Mouse (Mus musculus) limb, embryonic 15.5 days (tissue): ENCODE results near the gene Cgrrf1. TPM values are rescaled to one million over a fixed set of nuclear protein-coding genes. Genes with fewer than 3 reads are reported as not detected.

ENCODE experiments used
- ATAC-seq: fragments of 200-750 bp; cut with Nextera tagmentation; 2 replicates; pipeline ENCODE4 v1.8.0; 2017; ENCODE audit warnings: low read depth, moderate TSS enrichment; ENCODE audit not compliant: insufficient number of reproducible peaks, low FRiP score, low TSS enrichment
- H3K27ac ChIP-seq: fragments of 300-500 bp; sonication (generic); 2 replicates; pipeline ENCODE4 v1.5.1; 2015; ENCODE audit warnings: moderate library complexity, mild to moderate bottlenecking, inconsistent platforms
- H3K27me3 ChIP-seq: fragments of 300-500 bp; sonication (generic); 2 replicates; pipeline ENCODE4 v1.6.1; 2015; ENCODE audit warnings: inconsistent platforms
- H3K36me3 ChIP-seq: fragments of 300-500 bp; sonication (generic); 2 replicates; pipeline ENCODE4 v1.6.1; 2015; ENCODE audit warnings: inconsistent platforms
- H3K4me1 ChIP-seq: fragments of 300-500 bp; sonication (generic); 2 replicates; pipeline ENCODE4 v1.6.1; 2015; ENCODE audit warnings: inconsistent platforms
- H3K4me2 ChIP-seq: fragments of 300-500 bp; sonication (generic); 2 replicates; pipeline ENCODE4 v1.6.1; 2015; ENCODE audit warnings: mild to moderate bottlenecking, inconsistent platforms
- H3K4me3 ChIP-seq: fragments of 300-500 bp; sonication (generic); 2 replicates; pipeline ENCODE4 v1.5.1; 2015; ENCODE audit warnings: mild to moderate bottlenecking, inconsistent platforms
- H3K9ac ChIP-seq: fragments of 300-500 bp; sonication (generic); 2 replicates; pipeline ENCODE4 v1.6.1; 2015; ENCODE audit warnings: inconsistent platforms
- H3K9me3 ChIP-seq: fragments of 300-500 bp; sonication (generic); 2 replicates; pipeline ENCODE4 v1.6.1; 2016; ENCODE audit warnings: inconsistent platforms
- WGBS: fragments of 180-500 bp; shearing (Covaris S2); methylation state at CpG from one replicate; pipeline ENCODE4 v1.1.7; 2015; 5-methylcytosine and 5-hydroxymethylcytosine counted together
- polyA plus RNA-seq: library from polyadenylated mRNA; unstranded; fragments of >200 nt; fragmentation: Nextera tagmentation; extraction: Ambion mirVana; gene quantifications from 2 replicates; pipeline ENCODE4 v1.2.1, GENCODE M21; 2015

Gene Cgrrf1
- polyA plus RNA-seq, 1 experiment from 2014 or later: 21.0 TPM

DNA sequence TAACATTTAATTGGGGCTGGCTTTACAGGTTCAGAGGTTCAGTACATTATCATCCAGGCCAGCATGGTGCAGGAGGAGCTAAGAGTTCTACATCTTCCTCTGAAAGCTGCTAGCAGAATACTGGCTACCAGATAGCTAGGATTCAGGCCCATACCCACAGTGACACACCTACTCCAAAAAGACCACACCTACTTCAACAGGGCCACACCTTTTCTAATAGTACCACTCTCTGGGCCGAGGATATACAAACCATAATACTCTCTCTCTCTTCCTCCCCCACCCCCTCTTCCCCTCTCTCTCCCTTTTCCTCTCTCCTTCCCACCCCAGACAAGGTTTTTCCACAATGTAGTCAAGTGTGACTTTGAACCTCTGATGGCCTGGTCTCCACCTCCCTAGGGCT lies 4.5 kb upstream of the Cgrrf1 start:
- H3K36me3 ChIP-seq: no peaks in the 10 kb centered on the region
- ATAC-seq: no peak
- no peak overlapping the region for H3K27ac ChIP-seq
- 0 out of 2 replicates have a peak, but pooled peaks cover 6% of the 10 kb centered on the region for H3K27me3 ChIP-seq
- H3K9me3 ChIP-seq: no peaks in the 10 kb centered on the region
- 61% methylated on average over 1 of the region's 1 CpGs for WGBS
- no peak overlapping the region for H3K9ac ChIP-seq
- no peak overlapping the region for H3K4me3 ChIP-seq
- H3K4me1 ChIP-seq: peaks cover 4% of the 10 kb centered on the region; the same call in 1 of the 2 replicates
- H3K4me2 ChIP-seq: no peak overlapping the region

DNA sequence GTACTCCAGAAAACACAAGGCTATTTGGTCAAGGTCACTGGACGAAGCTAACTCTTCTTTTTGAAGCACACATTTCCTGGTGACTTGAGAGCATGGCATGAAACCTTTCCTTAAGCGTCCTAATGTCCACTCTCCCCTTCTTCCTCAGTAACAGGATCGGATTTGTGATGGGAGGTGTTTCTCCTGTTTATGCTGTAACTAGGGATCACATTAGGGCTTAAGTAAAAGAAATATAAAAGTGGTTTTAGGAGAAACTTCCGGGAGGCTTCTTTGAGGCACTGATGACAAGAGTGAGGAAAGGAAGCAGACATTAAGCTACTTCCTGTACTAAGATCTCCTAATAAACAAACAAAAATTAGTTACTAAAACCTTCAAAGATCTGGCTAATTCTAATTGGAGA lies 630 bp upstream of the Cgrrf1 start:
- H3K4me1 ChIP-seq: peaks cover 9% of the 10 kb centered on the region
- H3K27me3 ChIP-seq: no peaks in the 10 kb centered on the region
- H3K4me3 ChIP-seq: peak overlapping the region; percentile 75
- H3K36me3 ChIP-seq: no peaks in the 10 kb centered on the region
- peak overlapping the region; percentile 71 for H3K9ac ChIP-seq
- H3K9me3 ChIP-seq: no peaks in the 10 kb centered on the region
- H3K27ac ChIP-seq: no peak overlapping the region
- WGBS: 3% methylated on average over 4 of the region's 4 CpGs
- no peak for ATAC-seq
- H3K4me2 ChIP-seq: peak overlapping the region; percentile 86

DNA sequence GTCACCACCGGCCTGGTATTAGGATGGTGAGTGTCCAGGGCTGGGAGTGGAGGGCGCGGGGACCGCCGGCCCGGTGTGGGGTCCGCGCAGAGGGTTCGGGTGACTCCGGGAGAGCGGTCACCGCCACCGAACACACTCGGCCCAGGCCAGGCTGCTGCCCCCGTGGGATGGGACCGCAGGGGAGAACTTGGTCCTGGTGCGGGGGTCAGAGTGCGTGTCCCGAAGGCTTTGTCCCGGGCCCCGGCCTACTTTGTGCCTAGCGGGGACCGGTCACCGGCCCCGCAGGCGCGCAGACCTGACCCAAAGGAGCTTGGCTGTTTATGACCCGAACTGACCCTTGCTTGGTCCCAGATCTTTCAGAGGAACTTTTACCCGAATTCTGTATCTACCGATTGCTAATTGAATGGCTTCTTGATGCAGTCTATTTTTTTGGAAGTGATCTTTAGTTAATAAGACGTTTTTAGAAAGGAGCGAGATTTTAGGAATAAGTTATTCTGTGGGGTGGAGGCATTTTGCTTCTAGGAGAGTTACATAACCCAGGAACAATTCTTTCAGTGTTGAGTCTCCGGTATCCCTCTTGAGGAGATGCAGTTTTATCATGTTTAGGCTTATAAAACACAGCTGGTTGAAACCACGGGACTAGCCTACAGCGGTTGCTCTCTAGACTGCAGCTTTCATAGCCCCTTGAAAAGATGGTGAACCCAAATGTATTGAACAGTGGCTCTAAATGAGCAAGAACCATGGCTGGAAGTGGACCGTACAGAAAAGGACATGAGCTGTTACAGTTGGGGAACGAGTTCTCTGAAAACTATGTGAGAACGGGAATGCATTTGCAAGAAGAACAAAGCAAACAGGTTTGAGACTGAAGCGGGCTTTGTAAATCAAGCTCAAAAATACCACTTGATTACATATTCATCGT lies 688 bp downstream of the Cgrrf1 start:
- Histone ChIP-seq H3K36me3 (no peaks in the 10 kb centered on the region), H3K4me2 (peak overlapping the region; percentile 86), H3K9me3 (no peaks in the 10 kb centered on the region), H3K4me1 (peaks cover 9% of the 10 kb centered on the region), H3K27me3 (no peaks in the 10 kb centered on the region), H3K4me3 (peak overlapping the region; percentile 75), H3K9ac (peak overlapping the region; percentile 71), H3K27ac (peak overlapping the region; percentile 67)
- ATAC-seq: no peak; the same call in 1 of the 2 replicates
- WGBS: 5% methylated on average over 40 of the region's 40 CpGs

DNA sequence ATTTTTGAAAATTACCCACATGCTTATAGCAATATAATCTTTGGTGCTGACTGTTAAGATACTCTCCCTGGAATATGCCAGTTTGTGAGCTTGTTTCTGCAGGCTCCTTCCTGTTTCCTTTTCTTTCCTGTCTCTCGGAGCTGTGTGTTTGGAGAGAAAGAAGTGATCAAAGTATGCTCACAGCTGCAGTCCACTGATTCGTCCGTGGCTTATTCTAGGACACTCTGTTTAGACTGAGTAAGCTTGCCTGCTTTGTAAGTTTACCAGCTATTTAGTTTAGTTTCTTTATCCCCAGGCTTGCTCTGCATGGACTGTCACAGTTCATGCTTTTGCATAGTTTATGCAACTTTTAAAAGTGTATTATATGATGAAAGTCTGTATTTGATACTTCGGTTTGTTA lies 7.4 kb downstream of the Cgrrf1 start:
- Histone ChIP-seq H3K4me3 (no peak overlapping the region), H3K27ac (no peak overlapping the region), H3K9me3 (no peaks in the 10 kb centered on the region), H3K4me1 (no peaks in the 10 kb centered on the region), H3K27me3 (no peaks in the 10 kb centered on the region), H3K4me2 (no peak overlapping the region), H3K9ac (no peak overlapping the region), H3K36me3 (peaks cover 20% of the 10 kb centered on the region)
- WGBS: 59% methylated on average over 4 of the region's 4 CpGs
- ATAC-seq: no peak

DNA sequence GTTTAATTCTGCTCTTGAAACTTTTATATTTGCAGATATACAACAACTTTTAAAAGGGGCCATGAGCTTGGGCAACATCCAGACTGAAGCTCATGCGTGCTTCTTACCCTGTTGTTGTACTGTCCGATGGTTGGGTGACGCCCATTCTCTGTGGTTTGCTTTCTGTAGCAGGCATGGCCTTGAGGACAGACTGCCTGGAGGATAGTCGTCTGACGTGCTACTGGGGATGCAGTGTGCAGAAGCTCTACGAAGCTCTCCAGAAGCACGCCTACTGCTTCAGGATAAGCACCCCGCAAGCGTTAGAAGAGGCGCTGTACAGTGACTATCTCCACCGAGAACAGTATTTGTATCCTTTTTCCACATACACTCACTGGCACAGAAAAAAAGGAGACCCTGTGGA lies 13.8 kb downstream of the Cgrrf1 start:
- no peak for ATAC-seq
- Histone ChIP-seq H3K36me3 (peaks cover 38% of the 10 kb centered on the region), H3K27ac (no peak overlapping the region), H3K4me1 (no peaks in the 10 kb centered on the region), H3K9ac (no peak overlapping the region), H3K9me3 (no peaks in the 10 kb centered on the region), H3K27me3 (no peaks in the 10 kb centered on the region), H3K4me2 (no peak overlapping the region), H3K4me3 (no peak overlapping the region)
- WGBS: 92% methylated on average over 11 of the region's 11 CpGs

DNA sequence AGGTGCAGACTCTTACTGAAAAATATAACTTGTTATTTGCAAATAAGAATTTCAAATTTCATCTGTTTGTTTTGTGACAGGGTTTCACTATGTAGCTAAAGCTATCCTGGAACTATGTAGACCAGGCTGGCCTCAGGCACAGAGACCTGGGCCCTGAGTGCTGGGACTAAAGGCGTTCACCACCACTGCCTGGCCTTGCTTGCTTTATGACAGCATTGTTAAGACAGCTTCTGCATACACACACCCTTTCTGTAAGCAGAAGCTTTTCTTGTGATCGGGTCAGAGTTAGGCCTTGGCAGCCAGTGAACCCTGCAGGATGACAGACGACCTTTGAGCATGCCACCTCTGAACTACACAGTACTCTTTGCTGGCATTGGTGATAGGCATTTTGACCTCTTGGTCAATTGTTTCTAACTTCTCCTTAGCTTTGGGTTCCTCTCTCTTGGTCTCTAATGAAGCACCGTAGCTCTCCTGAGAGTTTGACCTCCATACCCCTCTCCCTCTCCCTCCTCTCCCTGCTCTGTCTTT lies 16.2 kb downstream of the Cgrrf1 start:
- Histone ChIP-seq H3K4me3 (no peak overlapping the region), H3K36me3 (peaks cover 20% of the 10 kb centered on the region; the same call in 1 of the 2 replicates), H3K4me1 (no peaks in the 10 kb centered on the region), H3K9ac (no peak overlapping the region), H3K9me3 (no peaks in the 10 kb centered on the region), H3K27ac (no peak overlapping the region), H3K27me3 (no peaks in the 10 kb centered on the region), H3K4me2 (no peak overlapping the region)
- WGBS: 88% methylated on average over 4 of the region's 4 CpGs
- no peak for ATAC-seq

DNA sequence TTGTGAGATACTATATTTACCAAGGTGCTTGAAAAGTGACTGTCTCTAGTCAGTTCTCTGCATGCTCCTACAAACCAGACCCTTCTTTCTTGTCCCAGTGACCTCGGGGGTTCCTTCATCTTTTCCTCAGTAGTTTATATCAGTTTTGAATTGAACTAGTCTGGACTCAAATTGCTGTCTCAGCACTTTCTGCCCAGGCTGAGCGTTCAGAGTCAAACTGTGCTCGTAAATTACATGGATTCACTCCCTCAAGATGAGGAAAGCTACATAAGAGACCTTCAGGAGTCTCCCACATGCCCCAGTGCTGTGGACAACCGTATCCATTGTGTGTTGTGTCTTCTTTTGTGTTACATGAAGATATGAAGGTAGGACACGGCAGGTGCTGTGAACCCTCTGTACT lies 16.8 kb downstream of the Cgrrf1 start:
- Histone ChIP-seq H3K27me3 (no peaks in the 10 kb centered on the region), H3K36me3 (peaks cover 22% of the 10 kb centered on the region; the same call in 1 of the 2 replicates), H3K27ac (no peak overlapping the region), H3K4me2 (no peak overlapping the region), H3K4me3 (no peak overlapping the region), H3K9ac (no peak overlapping the region), H3K4me1 (no peaks in the 10 kb centered on the region), H3K9me3 (no peaks in the 10 kb centered on the region)
- ATAC-seq: no peak
- 72% methylated on average over 5 of the region's 5 CpGs for WGBS

DNA sequence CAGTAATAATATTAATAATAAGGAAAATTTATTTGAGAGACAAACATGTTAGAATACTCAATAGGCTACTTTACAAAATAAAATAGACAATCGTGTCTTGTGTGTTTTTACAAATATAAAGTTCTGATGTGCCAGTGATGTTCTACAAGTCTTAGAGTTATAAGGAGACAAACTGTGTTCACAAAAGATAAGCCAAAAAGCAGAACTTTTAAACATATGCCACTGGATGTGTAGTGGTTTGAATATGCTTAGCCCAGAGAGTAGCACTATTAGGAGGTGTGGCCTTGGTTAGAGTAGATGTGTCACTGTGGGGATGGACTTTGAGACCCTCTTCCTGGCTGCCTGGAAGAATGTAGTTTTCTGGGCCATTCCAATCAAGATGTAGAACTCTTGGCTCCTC lies 17.8 kb downstream of the Cgrrf1 start:
- H3K27ac ChIP-seq: no peak overlapping the region
- no peaks in the 10 kb centered on the region for H3K4me1 ChIP-seq
- H3K9me3 ChIP-seq: no peaks in the 10 kb centered on the region
- WGBS: 96% methylated on average over 1 of the region's 1 CpGs
- peaks cover 20% of the 10 kb centered on the region; the same call in 1 of the 2 replicates for H3K36me3 ChIP-seq
- no peak for ATAC-seq
- H3K27me3 ChIP-seq: no peaks in the 10 kb centered on the region
- H3K4me2 ChIP-seq: no peak overlapping the region
- H3K9ac ChIP-seq: no peak overlapping the region
- H3K4me3 ChIP-seq: no peak overlapping the region

DNA sequence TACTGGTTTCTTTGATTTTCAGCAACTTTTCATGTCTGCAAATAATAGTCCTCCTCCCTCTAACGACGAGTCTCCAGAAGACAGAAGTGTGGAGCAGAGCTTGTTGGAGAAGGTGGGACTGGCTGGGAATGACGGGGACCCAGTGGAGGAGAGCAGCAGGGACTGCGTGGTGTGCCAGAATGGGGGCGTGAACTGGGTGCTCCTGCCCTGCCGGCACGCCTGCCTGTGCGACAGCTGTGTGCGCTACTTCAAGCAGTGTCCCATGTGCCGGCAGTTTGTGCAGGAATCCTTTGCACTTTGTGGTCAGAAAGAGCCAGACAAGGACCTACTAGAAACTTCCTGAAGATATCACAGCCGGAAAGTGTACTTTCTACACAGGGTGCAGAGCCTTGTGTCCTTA lies 21.8 kb downstream of the Cgrrf1 start:
- 75% methylated on average over 11 of the region's 11 CpGs for WGBS
- Histone ChIP-seq H3K4me3 (no peak overlapping the region), H3K9me3 (no peaks in the 10 kb centered on the region), H3K4me2 (no peak overlapping the region), H3K9ac (no peak overlapping the region), H3K27ac (no peak overlapping the region), H3K4me1 (no peaks in the 10 kb centered on the region), H3K36me3 (0 out of 2 replicates have a peak, but pooled peaks cover 2% of the 10 kb centered on the region), H3K27me3 (no peaks in the 10 kb centered on the region)
- no peak for ATAC-seq

DNA sequence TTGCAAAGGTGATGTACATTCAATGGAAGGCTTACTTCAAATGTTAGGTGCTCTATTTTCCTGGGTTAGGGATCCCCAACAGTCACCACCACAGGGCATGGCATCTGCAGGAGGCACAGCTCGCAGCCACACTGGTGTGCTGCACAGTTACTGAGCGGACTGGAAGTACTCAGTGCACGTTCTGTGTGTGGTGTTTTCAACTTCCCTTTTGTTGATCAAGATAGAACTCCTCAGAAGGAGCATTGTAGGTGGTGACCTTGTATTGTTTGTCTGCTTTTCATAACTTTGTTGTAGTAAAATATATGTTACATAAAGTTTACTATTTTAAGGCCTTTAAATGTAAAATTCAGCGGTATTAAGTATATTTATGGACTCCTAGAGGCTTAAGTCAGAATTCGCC lies 31.0 kb downstream of the Cgrrf1 start:
- Histone ChIP-seq H3K9me3 (no peaks in the 10 kb centered on the region), H3K4me2 (no peak overlapping the region), H3K4me3 (no peak overlapping the region), H3K9ac (no peak overlapping the region), H3K27ac (no peak overlapping the region), H3K4me1 (no peaks in the 10 kb centered on the region), H3K36me3 (no peaks in the 10 kb centered on the region), H3K27me3 (no peaks in the 10 kb centered on the region)
- 83% methylated on average over 5 of the region's 5 CpGs for WGBS
- no peak for ATAC-seq

DNA sequence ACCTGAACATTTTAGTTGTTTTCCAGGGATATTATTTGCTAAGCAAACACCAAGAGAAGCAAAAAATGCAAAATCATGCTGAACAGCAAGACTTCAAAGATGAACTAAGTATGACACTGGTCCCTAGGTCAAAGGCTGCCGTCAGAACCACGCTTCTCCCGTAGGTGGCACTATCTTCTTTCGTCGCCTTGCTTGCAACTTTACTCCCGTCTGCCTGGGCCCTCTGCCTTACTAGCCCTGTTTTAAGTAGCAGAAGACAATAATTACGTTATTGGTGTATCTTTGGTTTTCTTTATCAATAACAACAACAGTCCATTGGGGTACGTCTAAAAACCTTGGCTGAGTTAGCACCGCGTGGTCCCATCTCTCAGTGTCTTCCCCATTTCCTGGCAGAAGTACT lies 49.0 kb downstream of the Cgrrf1 start:
- ATAC-seq: no peak
- H3K9me3 ChIP-seq: no peaks in the 10 kb centered on the region
- no peaks in the 10 kb centered on the region for H3K36me3 ChIP-seq
- H3K27ac ChIP-seq: no peak overlapping the region
- H3K4me1 ChIP-seq: peaks cover 26% of the 10 kb centered on the region
- H3K27me3 ChIP-seq: no peaks in the 10 kb centered on the region
- peak overlapping the region; percentile 92 for H3K4me2 ChIP-seq
- H3K4me3 ChIP-seq: peak overlapping the region; percentile 73
- WGBS: 9% methylated on average over 10 of the region's 10 CpGs
- H3K9ac ChIP-seq: no peak overlapping the region
